Mouse (Mus musculus): Measurements from ENCODE around the gene Defa32. TPM values are rescaled to one million over a fixed set of nuclear protein-coding genes. Genes with fewer than 3 reads are reported as not detected.
"Not testable (repeated sequence)": the region's sequence is repeated elsewhere in the genome, so short reads cannot be mapped to it uniquely, and the experiment has no call there.

Defa32 gene
- not detected in 2 replicates for polyA plus RNA-seq (2014; fragmentation: Nextera tagmentation; extraction: Ambion mirVana)

DNA sequence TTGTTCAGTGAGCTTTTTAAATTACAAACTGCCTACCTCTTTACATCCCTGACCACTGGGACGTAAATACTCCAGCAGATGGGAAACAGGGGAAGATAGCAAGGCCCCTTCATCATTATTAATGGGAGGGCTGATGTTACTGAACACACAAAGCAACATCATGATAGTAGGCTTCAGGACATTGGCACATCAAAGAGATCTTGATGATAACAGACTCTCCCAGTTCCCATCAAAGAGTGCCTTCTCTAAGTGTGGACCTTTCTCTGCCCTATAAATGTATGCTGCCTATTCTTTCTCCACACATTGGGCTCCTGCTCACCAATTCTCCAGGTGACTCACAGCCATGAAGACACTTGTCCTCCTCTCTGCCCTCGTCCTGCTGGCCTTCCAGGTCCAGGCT is at the start of gene Defa32:
TSS of gene Defa32 (plus strand) at position 301 of the 400 bp plus-strand sequence.
- WGBS: no CpG with 5 or more reads among the region's 2 CpGs
- H3K9me3 ChIP-seq (ENCODE audit: control insufficient read depth, low read length); H3K9ac ChIP-seq; ATAC-seq (ENCODE audit: low FRiP score); H3K36me3 ChIP-seq (replicated peaks; ENCODE audit: control insufficient read depth, insufficient read depth); H3K27me3 ChIP-seq (ENCODE audit: control insufficient read depth, insufficient read depth, low read length); H3K4me2 ChIP-seq (replicated peaks); H3K4me1 ChIP-seq (replicated peaks; ENCODE audit: control insufficient read depth, insufficient read depth, low read length); H3K27ac ChIP-seq; H3K4me3 ChIP-seq (replicated peaks; ENCODE audit: low read length); DNase-seq (ENCODE audit: low spot score): not testable (repeated sequence)

DNA sequence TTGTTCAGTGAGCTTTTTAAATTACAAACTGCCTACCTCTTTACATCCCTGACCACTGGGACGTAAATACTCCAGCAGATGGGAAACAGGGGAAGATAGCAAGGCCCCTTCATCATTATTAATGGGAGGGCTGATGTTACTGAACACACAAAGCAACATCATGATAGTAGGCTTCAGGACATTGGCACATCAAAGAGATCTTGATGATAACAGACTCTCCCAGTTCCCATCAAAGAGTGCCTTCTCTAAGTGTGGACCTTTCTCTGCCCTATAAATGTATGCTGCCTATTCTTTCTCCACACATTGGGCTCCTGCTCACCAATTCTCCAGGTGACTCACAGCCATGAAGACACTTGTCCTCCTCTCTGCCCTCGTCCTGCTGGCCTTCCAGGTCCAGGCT is 19.9 kb upstream of the Defa32 start, which contains the start of gene Defa20:
TSS of gene Defa20 (plus strand) at position 301 of the 400 bp plus-strand sequence.
- not testable (repeated sequence) for H3K9me3 ChIP-seq (ENCODE audit: control insufficient read depth, low read length); H3K4me2 ChIP-seq (replicated peaks); H3K4me1 ChIP-seq (replicated peaks; ENCODE audit: control insufficient read depth, insufficient read depth, low read length); H3K4me3 ChIP-seq (replicated peaks; ENCODE audit: low read length); H3K27ac ChIP-seq; H3K36me3 ChIP-seq (replicated peaks; ENCODE audit: control insufficient read depth, insufficient read depth); DNase-seq (ENCODE audit: low spot score); H3K27me3 ChIP-seq (ENCODE audit: control insufficient read depth, insufficient read depth, low read length); ATAC-seq (ENCODE audit: low FRiP score); H3K9ac ChIP-seq
- no CpG with 5 or more reads among the region's 2 CpGs for WGBS

DNA sequence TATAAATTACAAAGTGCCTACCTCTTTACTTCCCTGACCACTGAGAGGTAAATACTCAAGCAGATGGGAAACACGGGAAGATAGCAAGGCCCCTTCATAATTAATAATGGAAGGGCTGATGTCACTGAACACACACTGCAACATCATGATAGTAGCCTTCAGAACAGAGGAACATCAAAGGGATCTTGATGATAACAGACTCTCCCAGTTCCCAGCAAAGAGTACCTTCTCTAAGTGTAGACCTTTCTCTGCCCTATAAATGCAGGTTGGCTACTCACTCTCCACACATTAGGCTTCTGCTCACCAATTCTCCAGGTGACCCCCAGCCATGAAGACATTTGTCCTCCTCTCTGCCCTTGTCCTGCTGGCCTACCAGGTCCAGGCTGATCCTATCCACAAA is 36.3 kb downstream of the Defa32 start, which contains the start of gene Defa37:
TSS of gene Defa37 (plus strand) at position 301 of the 400 bp plus-strand sequence.
- not testable (repeated sequence) for H3K9me3 ChIP-seq (ENCODE audit: control insufficient read depth, low read length); ATAC-seq (ENCODE audit: low FRiP score); H3K27me3 ChIP-seq (ENCODE audit: control insufficient read depth, insufficient read depth, low read length); DNase-seq (ENCODE audit: low spot score); H3K4me3 ChIP-seq (replicated peaks; ENCODE audit: low read length); H3K36me3 ChIP-seq (replicated peaks; ENCODE audit: control insufficient read depth, insufficient read depth); H3K27ac ChIP-seq; H3K9ac ChIP-seq; H3K4me2 ChIP-seq (replicated peaks); H3K4me1 ChIP-seq (replicated peaks; ENCODE audit: control insufficient read depth, insufficient read depth, low read length)
- WGBS: no CpG with 5 or more reads among the region's 1 CpGs

Other genes starting within 250 kb of the Defa32 start
- not detected in 2 replicates for gene Defa27, start 213.5 kb upstream of the Defa32 start, polyA plus RNA-seq (2014; fragmentation: Nextera tagmentation; extraction: Ambion mirVana)
- not detected in 2 replicates for gene Defa29, start 202.0 kb upstream of the Defa32 start, polyA plus RNA-seq (2014; fragmentation: Nextera tagmentation; extraction: Ambion mirVana)
- gene Defa2, start 150.5 kb upstream of the Defa32 start, polyA plus RNA-seq (2014; fragmentation: Nextera tagmentation; extraction: Ambion mirVana): not detected in 2 replicates
- not detected in 2 replicates for gene Defa33, start 137.2 kb upstream of the Defa32 start, polyA plus RNA-seq (2014; fragmentation: Nextera tagmentation; extraction: Ambion mirVana)
- not detected in 2 replicates for gene Defa36, start 101.6 kb upstream of the Defa32 start, polyA plus RNA-seq (2014; fragmentation: Nextera tagmentation; extraction: Ambion mirVana)
- gene Gm7849, start 72.5 kb upstream of the Defa32 start, polyA plus RNA-seq (2014; fragmentation: Nextera tagmentation; extraction: Ambion mirVana): not detected in 2 replicates
- not detected in 2 replicates for gene Defa20, start 19.8 kb upstream of the Defa32 start, polyA plus RNA-seq (2014; fragmentation: Nextera tagmentation; extraction: Ambion mirVana)
- gene Defa37, start 36.4 kb downstream of the Defa32 start, polyA plus RNA-seq (2014; fragmentation: Nextera tagmentation; extraction: Ambion mirVana): not detected in 2 replicates
- gene Defa28, start 54.0 kb downstream of the Defa32 start, polyA plus RNA-seq (2014; fragmentation: Nextera tagmentation; extraction: Ambion mirVana): not detected in 2 replicates
- not detected in 2 replicates for gene Gm7861, start 65.5 kb downstream of the Defa32 start, polyA plus RNA-seq (2014; fragmentation: Nextera tagmentation; extraction: Ambion mirVana)
- not detected in 2 replicates for gene Defa26, start 89.2 kb downstream of the Defa32 start, polyA plus RNA-seq (2014; fragmentation: Nextera tagmentation; extraction: Ambion mirVana)
- not detected in 2 replicates for gene Defa17, start 126.7 kb downstream of the Defa32 start, polyA plus RNA-seq (2014; fragmentation: Nextera tagmentation; extraction: Ambion mirVana)
- not detected in 2 replicates for gene Defa34, start 136.8 kb downstream of the Defa32 start, polyA plus RNA-seq (2014; fragmentation: Nextera tagmentation; extraction: Ambion mirVana)
- gene AY761184, start 174.6 kb downstream of the Defa32 start, polyA plus RNA-seq (2014; fragmentation: Nextera tagmentation; extraction: Ambion mirVana): not detected in 2 replicates
- gene Defa24, start 205.5 kb downstream of the Defa32 start, polyA plus RNA-seq (2014; fragmentation: Nextera tagmentation; extraction: Ambion mirVana): not detected in 2 replicates

Measured in hindbrain, embryonic 14.5 days (tissue).